Mouse (Mus musculus): ENCODE measurements around the gene Gpr18. TPM values are rescaled to one million over a fixed set of nuclear protein-coding genes. Genes with fewer than 3 reads are reported as not detected.
"Not testable (repeated sequence)": the region's sequence is repeated elsewhere in the genome, so short reads cannot be mapped to it uniquely, and the experiment has no call there.

Gpr18 gene
- polyA plus RNA-seq, 1 experiment from 2014 or later, result 0.19 TPM

GRCm38 (mm10) chr14:121884150-121884797 lies 31.3 kb downstream of the Gpr18 start:
- Histone ChIP-seq H3K4me3 (no peak overlapping the region), H3K36me3 (peaks cover 19% of the 10 kb centered on the region), H3K27me3 (ENCODE audit: low read depth, poor library complexity, severe bottlenecking) (no peaks in the 10 kb centered on the region), H3K4me1 (peaks cover 11% of the 10 kb centered on the region), H3K9me3 (replicated peaks) (no peaks in the 10 kb centered on the region), H3K27ac (no peak overlapping the region)
- DNase-seq (ENCODE audit: low spot score), result no peak
- 76% methylated on average over 6 of the region's 6 CpGs for WGBS

DNA sequence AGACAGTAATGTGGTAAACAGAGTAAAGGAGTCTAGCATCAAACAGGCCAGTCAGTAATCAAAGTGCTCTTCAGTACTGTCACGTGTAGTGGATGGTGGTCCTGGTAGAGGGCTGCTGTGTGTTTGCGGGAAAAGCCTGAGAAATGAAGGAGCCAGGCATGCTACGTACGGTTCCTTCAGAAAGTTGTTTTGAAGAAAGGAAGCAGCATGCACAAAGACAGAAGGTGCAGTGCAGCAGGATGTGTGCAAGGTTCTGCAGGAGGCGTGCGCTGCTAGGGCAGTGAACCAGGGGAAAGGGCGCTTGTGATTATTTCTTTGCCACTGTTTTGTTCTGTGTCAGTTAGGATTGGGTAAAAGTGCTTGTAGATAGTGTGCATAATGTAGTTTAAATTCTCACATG lies 34.4 kb downstream of the Gpr18 start:
- DNase-seq (ENCODE audit: low spot score), result no peak
- 89% methylated on average over 7 of the region's 7 CpGs for WGBS
- Histone ChIP-seq H3K27ac (no peak overlapping the region), H3K4me1 (peaks cover 22% of the 10 kb centered on the region), H3K4me3 (no peak overlapping the region), H3K27me3 (ENCODE audit: low read depth, poor library complexity, severe bottlenecking) (no peaks in the 10 kb centered on the region), H3K9me3 (replicated peaks) (no peaks in the 10 kb centered on the region), H3K36me3 (peaks cover 12% of the 10 kb centered on the region)

GRCm38 (mm10) chr14:121879266-121879840 lies 36.2 kb downstream of the Gpr18 start:
- peak overlapping the region; percentile 90 for H3K4me3 ChIP-seq
- peaks cover 5% of the 10 kb centered on the region; the same call in 1 of the 2 replicates for H3K36me3 ChIP-seq
- H3K27ac ChIP-seq, result peak overlapping the region; percentile 93; the same call in 1 of the 2 replicates
- no peaks in the 10 kb centered on the region for H3K27me3 ChIP-seq (ENCODE audit: low read depth, poor library complexity, severe bottlenecking)
- 22% methylated on average over 16 of the region's 16 CpGs for WGBS
- DNase-seq (ENCODE audit: low spot score), result no peak
- H3K4me1 ChIP-seq, result peaks cover 22% of the 10 kb centered on the region
- no peaks in the 10 kb centered on the region for H3K9me3 ChIP-seq (replicated peaks)

DNA sequence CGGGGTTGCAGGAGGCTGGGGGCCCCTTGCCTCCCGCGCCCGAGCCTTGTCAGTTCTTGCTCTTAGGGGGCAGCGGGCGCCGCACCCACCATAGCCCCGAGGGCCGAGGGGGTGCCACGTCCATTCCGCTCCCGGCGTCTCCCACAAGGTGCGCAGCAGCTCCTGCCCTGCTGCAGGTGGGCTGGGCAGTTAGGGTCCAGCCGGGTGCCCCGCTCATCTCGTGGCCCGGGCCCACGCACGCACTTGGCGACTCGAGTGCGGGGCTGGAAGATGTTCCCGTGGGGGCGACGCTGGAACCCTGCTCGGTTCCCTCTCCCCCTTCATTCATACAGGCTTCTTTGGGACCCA lies 36.7 kb downstream of the Gpr18 start:
- no peak for DNase-seq (ENCODE audit: low spot score)
- H3K4me1 ChIP-seq, result peaks cover 22% of the 10 kb centered on the region
- H3K9me3 ChIP-seq (replicated peaks), result no peaks in the 10 kb centered on the region
- H3K27me3 ChIP-seq (ENCODE audit: low read depth, poor library complexity, severe bottlenecking), result no peaks in the 10 kb centered on the region
- peaks cover 5% of the 10 kb centered on the region; the same call in 1 of the 2 replicates for H3K36me3 ChIP-seq
- WGBS, result under 1% methylated on average over 27 of the region's 27 CpGs
- H3K4me3 ChIP-seq, result peak overlapping the region; percentile 90
- peak overlapping the region; percentile 93 for H3K27ac ChIP-seq

GRCm38 (mm10) chr14:121878176-121878858 lies 37.3 kb downstream of the Gpr18 start, which contains the start of gene Ubac2:
TSS of gene Ubac2 (plus strand) at chr14:121878620.
- Histone ChIP-seq H3K27me3 (ENCODE audit: low read depth, poor library complexity, severe bottlenecking) (no peaks in the 10 kb centered on the region), H3K9me3 (replicated peaks) (no peaks in the 10 kb centered on the region), H3K27ac (peak within 1 kb of the TSS; percentile 93), H3K36me3 (peaks cover 5% of the 10 kb centered on the region; the same call in 1 of the 2 replicates), H3K4me3 (peak within 1 kb of the TSS; percentile 90), H3K4me1 (peaks cover 22% of the 10 kb centered on the region)
- under 1% methylated on average over 60 of the region's 61 CpGs for WGBS
- DNase-seq (ENCODE audit: low spot score), result peak; percentile 100

- DNase-seq (ENCODE audit: low spot score), result no peak
- Histone ChIP-seq H3K4me1 (peaks cover 22% of the 10 kb centered on the region), H3K36me3 (peaks cover 5% of the 10 kb centered on the region; the same call in 1 of the 2 replicates), H3K27ac (peak overlapping the region; percentile 93), H3K9me3 (replicated peaks) (no peaks in the 10 kb centered on the region), H3K27me3 (ENCODE audit: low read depth, poor library complexity, severe bottlenecking) (no peaks in the 10 kb centered on the region), H3K4me3 (peak overlapping the region; percentile 90)
- 31% methylated on average over 8 of the region's 8 CpGs for WGBS
Observed at GRCm38 (mm10) chr14:121877640-121878039, 37.9 kb downstream of the Gpr18 start.

- H3K9me3 ChIP-seq (replicated peaks), result no peaks in the 10 kb centered on the region
- peaks cover 22% of the 10 kb centered on the region for H3K4me1 ChIP-seq
- peaks cover 5% of the 10 kb centered on the region; the same call in 1 of the 2 replicates for H3K36me3 ChIP-seq
- 96% methylated on average over 2 of the region's 2 CpGs for WGBS
- H3K27ac ChIP-seq, result no peak overlapping the region
- DNase-seq (ENCODE audit: low spot score), result no peak
- no peaks in the 10 kb centered on the region for H3K27me3 ChIP-seq (ENCODE audit: low read depth, poor library complexity, severe bottlenecking)
- no peak overlapping the region for H3K4me3 ChIP-seq
Observed at GRCm38 (mm10) chr14:121876860-121877259, 38.7 kb downstream of the Gpr18 start.

- WGBS, result 69% methylated on average over 2 of the region's 2 CpGs
Observed at GRCm38 (mm10) chr14:121876190-121876589, 39.4 kb downstream of the Gpr18 start.

GRCm38 (mm10) chr14:121873646-121874045 lies 41.9 kb downstream of the Gpr18 start:
- Histone ChIP-seq H3K9me3 (replicated peaks) (no peaks in the 10 kb centered on the region), H3K36me3 (no peaks in the 10 kb centered on the region), H3K4me3 (no peak overlapping the region), H3K27ac (no peak overlapping the region), H3K27me3 (ENCODE audit: low read depth, poor library complexity, severe bottlenecking) (no peaks in the 10 kb centered on the region), H3K4me1 (peaks cover 7% of the 10 kb centered on the region)
- WGBS, result 93% methylated on average over 4 of the region's 4 CpGs
- DNase-seq (ENCODE audit: low spot score), result no peak

More at GRCm38 (mm10) chr14:121876190-121876589, 39.4 kb downstream of the Gpr18 start:
- not testable (repeated sequence) for H3K36me3 ChIP-seq; H3K9me3 ChIP-seq (replicated peaks); DNase-seq (ENCODE audit: low spot score); H3K27ac ChIP-seq; H3K27me3 ChIP-seq (ENCODE audit: low read depth, poor library complexity, severe bottlenecking); H3K4me3 ChIP-seq
- H3K4me1 ChIP-seq, result peaks cover 22% of the 10 kb centered on the region

DNA sequence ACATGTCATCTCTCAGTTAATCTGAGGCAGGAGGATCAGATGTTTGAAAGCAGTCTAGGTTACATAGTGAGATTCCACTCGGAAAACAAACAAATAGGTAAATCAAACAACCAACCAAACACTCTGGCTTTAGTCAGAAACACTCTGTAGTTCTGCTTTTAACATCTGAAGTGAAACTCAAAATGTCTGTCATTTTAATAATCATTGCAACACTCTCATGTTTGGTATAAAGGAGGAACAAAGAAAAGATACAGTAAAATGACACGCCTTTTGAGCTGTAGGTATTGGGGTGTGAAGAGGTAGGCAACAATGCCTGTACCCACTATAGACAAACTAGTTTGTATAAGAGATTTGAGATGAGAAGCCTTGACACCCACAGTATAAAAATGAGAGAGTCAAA lies 42.4 kb downstream of the Gpr18 start:
- Histone ChIP-seq H3K36me3 (no peaks in the 10 kb centered on the region), H3K4me3 (no peak overlapping the region), H3K4me1 (peaks cover 7% of the 10 kb centered on the region), H3K9me3 (replicated peaks) (no peaks in the 10 kb centered on the region), H3K27ac (no peak overlapping the region), H3K27me3 (ENCODE audit: low read depth, poor library complexity, severe bottlenecking) (no peaks in the 10 kb centered on the region)
- WGBS, result 74% methylated on average over 2 of the region's 2 CpGs
- DNase-seq (ENCODE audit: low spot score), result no peak

DNA sequence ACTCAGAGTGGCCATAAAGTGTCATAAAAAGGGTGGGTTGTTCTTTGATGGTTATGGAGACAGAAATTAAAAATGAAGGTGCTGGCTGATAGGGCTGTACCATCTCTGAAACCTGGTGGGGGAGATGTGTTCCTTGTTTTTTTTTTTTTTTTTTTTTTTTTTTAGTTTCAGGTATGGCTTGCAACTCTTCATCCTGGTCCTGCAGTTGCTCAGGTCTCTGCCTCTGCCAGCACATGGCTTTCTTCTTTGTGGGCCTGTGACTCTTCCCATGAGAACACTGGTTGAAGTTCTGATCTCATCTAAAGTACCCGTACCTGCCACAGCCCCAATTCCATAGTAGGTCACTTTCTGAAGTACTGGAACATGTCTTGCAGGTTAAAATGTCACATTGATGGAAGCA lies 42.8 kb downstream of the Gpr18 start:
- H3K4me1 ChIP-seq, result peaks cover 5% of the 10 kb centered on the region

DNA sequence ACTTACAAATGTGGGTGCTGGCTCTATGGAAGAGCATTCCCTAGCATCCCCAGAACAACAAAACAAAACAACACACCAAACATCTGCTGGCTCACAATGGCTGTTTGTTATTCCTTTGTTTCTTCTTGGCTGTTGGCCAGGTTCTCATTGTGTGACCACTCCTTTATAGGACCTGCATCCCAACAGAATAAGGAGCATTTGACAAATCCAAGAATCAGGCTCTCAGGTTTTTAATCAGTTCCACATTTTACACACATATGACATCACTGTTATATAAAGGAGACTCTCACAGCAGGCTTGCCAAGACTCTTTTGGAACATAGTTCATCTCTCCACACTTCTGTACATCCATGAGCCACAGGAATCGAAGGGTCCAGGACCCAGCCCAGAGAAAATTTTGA lies 46.5 kb downstream of the Gpr18 start:
- Histone ChIP-seq H3K27ac (no peak overlapping the region), H3K36me3 (no peaks in the 10 kb centered on the region), H3K27me3 (ENCODE audit: low read depth, poor library complexity, severe bottlenecking) (no peaks in the 10 kb centered on the region), H3K4me3 (no peak overlapping the region), H3K9me3 (replicated peaks) (no peaks in the 10 kb centered on the region), H3K4me1 (no peaks in the 10 kb centered on the region)
- DNase-seq (ENCODE audit: low spot score), result no peak
- 78% methylated on average over 1 of the region's 1 CpGs for WGBS

More for the DNA sequence above, 42.8 kb downstream of the Gpr18 start:
- H3K27me3 ChIP-seq (ENCODE audit: low read depth, poor library complexity, severe bottlenecking), result no peaks in the 10 kb centered on the region
- H3K36me3 ChIP-seq, result no peaks in the 10 kb centered on the region
- WGBS, result 86% methylated on average over 1 of the region's 1 CpGs
- H3K4me3 ChIP-seq, result no peak overlapping the region
- H3K9me3 ChIP-seq (replicated peaks), result no peaks in the 10 kb centered on the region
- DNase-seq (ENCODE audit: low spot score), result no peak
- H3K27ac ChIP-seq, result no peak overlapping the region

DNA sequence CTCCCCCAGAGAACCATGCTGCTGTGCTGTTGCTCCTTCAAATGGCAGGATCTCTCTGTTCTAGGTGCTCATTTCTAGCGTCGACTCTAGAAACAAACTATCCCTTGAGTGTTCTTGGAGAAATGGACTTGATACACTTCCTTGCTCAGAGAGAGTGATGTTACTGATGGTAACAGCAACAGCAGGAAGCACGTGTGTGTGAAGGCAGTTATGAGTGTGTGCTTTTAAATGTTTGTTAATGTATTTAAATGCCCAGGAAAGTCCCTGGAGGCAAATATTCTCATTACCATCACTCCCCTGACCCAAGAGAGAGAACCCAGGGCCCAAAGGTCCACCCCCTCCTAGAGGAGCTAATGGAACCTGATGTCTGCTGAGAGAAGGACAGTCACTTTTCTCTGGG lies 49.0 kb downstream of the Gpr18 start:
- Histone ChIP-seq H3K36me3 (no peaks in the 10 kb centered on the region), H3K4me1 (no peaks in the 10 kb centered on the region), H3K9me3 (replicated peaks) (no peaks in the 10 kb centered on the region), H3K4me3 (no peak overlapping the region), H3K27me3 (ENCODE audit: low read depth, poor library complexity, severe bottlenecking) (no peaks in the 10 kb centered on the region), H3K27ac (no peak overlapping the region)
- 76% methylated on average over 3 of the region's 3 CpGs for WGBS
- DNase-seq (ENCODE audit: low spot score), result no peak

Measured in limb, embryonic 10.5 days (tissue).